Mouse (Mus musculus): ENCODE data around the gene Tcn2. TPM values are rescaled to one million over a fixed set of nuclear protein-coding genes. Genes with fewer than 3 reads are reported as not detected.

The Tcn2 gene
- total and polyA plus RNA-seq, 3 experiments, result 1.3 to 8.6 (median 2.5) TPM

DNA sequence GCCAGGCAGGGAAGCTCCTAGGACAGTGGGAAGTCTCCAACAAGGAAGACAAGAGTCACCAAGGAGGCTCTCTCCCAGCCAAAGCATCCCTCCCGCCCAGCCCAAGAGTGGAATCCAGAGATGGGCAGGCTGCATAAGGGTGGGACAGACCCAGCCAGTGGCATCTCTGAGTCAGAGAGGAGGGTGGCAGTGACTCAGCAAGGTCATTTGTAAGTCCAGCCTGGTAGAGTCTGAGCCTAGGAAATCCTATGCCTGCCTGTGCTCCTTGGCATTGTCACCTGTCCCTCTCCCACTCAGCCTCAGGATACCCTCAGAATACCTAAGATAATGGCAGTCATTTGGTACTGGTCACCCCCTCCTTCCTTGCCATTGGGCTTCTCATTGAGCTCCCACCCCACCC, 26.5 kb downstream of the Tcn2 start:
- no peaks in the 10 kb centered on the region for H3K79me2 ChIP-seq (replicated peaks; ENCODE audit: control insufficient read depth, extremely low read depth, insufficient read depth, poor library complexity, severe bottlenecking)
- no peaks in the 10 kb centered on the region for H3K9me3 ChIP-seq (replicated peaks; ENCODE audit: low read length)
- H3K4me2 ChIP-seq (ENCODE audit: insufficient read depth, low read depth, poor library complexity, severe bottlenecking), result no peak overlapping the region
- TF ChIP-seq POLR2AphosphoS2 (IDR thresholded peaks at IDR 0.05; ENCODE audit: low read depth, low read length) (no peak), JUN (IDR thresholded peaks at IDR 0.05; ENCODE audit: insufficient read depth, low read depth, low read length) (no peak), CTCF (conservative IDR thresholded peaks at IDR 0.05 in 1 of 2, IDR thresholded peaks at IDR 0.05 in 1 of 2; ENCODE audit: low read depth in 2 of 2, low read length in 2 of 2) (no peak)
- DNase-seq (ENCODE audit: extremely low read depth), result no peak
- no peak overlapping the region for H3K9ac ChIP-seq (ENCODE audit: insufficient read depth, low read depth)
- peaks cover 14 to 39% of the 10 kb centered on the region in 2 experiments for H3K36me3 ChIP-seq (replicated peaks in 1 of 2; ENCODE audit: control insufficient read depth in 1 of 2, insufficient read depth in 1 of 2, low read length in 1 of 2)
- dilution Hi-C loops (cut with MboI; ENCODE audit: extremely low pct_ligation_motif_present, extremely low pct_unique_long_range_greater_than_20kb, low sequenced_read_pairs) (no loop called here), in situ Hi-C loops (cut with MboI; ENCODE audit: low pct_ligation_motif_present, low pct_unique_long_range_greater_than_20kb, low sequenced_read_pairs) (loop anchor here (25.0 kb wide), 1 partner anchor 368 kb away; the partner anchor contains the start of gene Smtn)
- no peak overlapping the region for H3K27ac ChIP-seq (ENCODE audit: insufficient read depth, low read depth)
- H3K27me3 ChIP-seq (replicated peaks), result no peaks in the 10 kb centered on the region
- peaks cover 8 to 19% of the 10 kb centered on the region in 2 experiments for H3K4me1 ChIP-seq (ENCODE audit: control insufficient read depth in 1 of 2, insufficient read depth in 2 of 2)
- no peak overlapping the region for H3K4me3 ChIP-seq (replicated peaks in 1 of 3; ENCODE audit: low read depth in 2 of 3, low read length in 2 of 3, poor library complexity in 1 of 3)

DNA sequence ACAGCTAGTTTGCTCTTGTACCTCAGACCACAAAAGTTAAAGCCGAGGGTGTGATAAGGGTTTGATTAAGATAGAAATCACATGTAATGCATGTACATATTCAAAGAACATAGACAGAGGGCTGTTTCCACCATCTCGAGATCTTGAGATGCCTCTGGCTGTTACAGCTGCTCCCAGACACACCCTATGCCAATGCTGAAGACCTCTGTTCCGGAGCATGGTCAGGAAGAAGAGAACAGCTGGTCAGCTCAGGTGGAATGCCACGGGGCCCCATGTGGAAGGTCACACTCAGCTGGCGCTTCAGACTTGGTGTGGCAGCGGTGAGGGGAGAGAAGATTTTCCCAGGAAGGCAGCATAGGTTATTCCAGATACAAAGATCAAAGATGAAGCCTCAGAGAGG, 27.3 kb downstream of the Tcn2 start:
- TF ChIP-seq JUN (IDR thresholded peaks at IDR 0.05; ENCODE audit: insufficient read depth, low read depth, low read length) (no peak), SMC3 (IDR thresholded peaks at IDR 0.05; ENCODE audit: low read depth, low read length) (no peak), CHD2 (IDR thresholded peaks at IDR 0.05; ENCODE audit: low read length) (no peak), UBTF (IDR thresholded peaks at IDR 0.05; ENCODE audit: low read depth, low read length) (no peak), RAD21 (IDR thresholded peaks at IDR 0.05; ENCODE audit: low read depth, low read length) (no peak), ZKSCAN1 (IDR thresholded peaks at IDR 0.05; ENCODE audit: borderline replicate concordance, low read depth, low read length) (no peak), USF2 (conservative IDR thresholded peaks at IDR 0.05; ENCODE audit: low read depth, low read length) (no peak), POLR2A (IDR thresholded peaks at IDR 0.05; ENCODE audit: low read depth, low read length) (no peak), RCOR1 (conservative IDR thresholded peaks at IDR 0.05; ENCODE audit: low read depth, low read length) (no peak), CTCF (conservative IDR thresholded peaks at IDR 0.05 in 1 of 2, IDR thresholded peaks at IDR 0.05 in 1 of 2; ENCODE audit: low read depth in 2 of 2, low read length in 2 of 2) (no peak), MAFK (IDR thresholded peaks at IDR 0.05; ENCODE audit: insufficient replicate concordance, low read length) (no peak), ETS1 (conservative IDR thresholded peaks at IDR 0.05; ENCODE audit: low read depth, low read length) (no peak), NRF1 (IDR thresholded peaks at IDR 0.05; ENCODE audit: low read depth, low read length) (no peak), MAZ (IDR thresholded peaks at IDR 0.05; ENCODE audit: low read depth, low read length) (no peak), POLR2AphosphoS2 (IDR thresholded peaks at IDR 0.05; ENCODE audit: low read depth, low read length) (no peak), MYC (IDR thresholded peaks at IDR 0.05; ENCODE audit: low read depth, low read length) (no peak)
- Histone ChIP-seq H3K9ac (ENCODE audit: insufficient read depth, low read depth) (no peak overlapping the region), H3K4me1 (ENCODE audit: control insufficient read depth in 1 of 2, insufficient read depth in 2 of 2) (peaks cover 2 to 11% of the 10 kb centered on the region in 2 experiments; a peak in 2 of 4 replicates), H3K36me3 (replicated peaks in 1 of 2; ENCODE audit: control insufficient read depth in 1 of 2, insufficient read depth in 1 of 2, low read length in 1 of 2) (peaks cover 14 to 42% of the 10 kb centered on the region in 2 experiments), H3K9me3 (replicated peaks; ENCODE audit: low read length) (no peaks in the 10 kb centered on the region), H3K27me3 (replicated peaks) (no peaks in the 10 kb centered on the region), H3K79me2 (replicated peaks; ENCODE audit: control insufficient read depth, extremely low read depth, insufficient read depth, poor library complexity, severe bottlenecking) (no peaks in the 10 kb centered on the region), H3K4me3 (replicated peaks in 1 of 3; ENCODE audit: low read depth in 2 of 3, low read length in 2 of 3, poor library complexity in 1 of 3) (no peak overlapping the region), H3K4me2 (ENCODE audit: insufficient read depth, low read depth, poor library complexity, severe bottlenecking) (no peak overlapping the region), H3K27ac (ENCODE audit: insufficient read depth, low read depth) (no peak overlapping the region)
- dilution Hi-C loops (cut with MboI; ENCODE audit: extremely low pct_ligation_motif_present, extremely low pct_unique_long_range_greater_than_20kb, low sequenced_read_pairs) (no loop called here), in situ Hi-C loops (cut with MboI; ENCODE audit: low pct_ligation_motif_present, low pct_unique_long_range_greater_than_20kb, low sequenced_read_pairs) (loop anchor here (25.0 kb wide), 1 partner anchor 367 kb away; the partner anchor contains the start of gene Smtn)
- no peak for DNase-seq (ENCODE audit: extremely low read depth)

Measured in CH12.LX (cell line).